Mouse (Mus musculus) hematopoietic stem cell, adult 5-6 weeks (primary cell): ENCODE data around the gene Mfsd7a. TPM values are rescaled to one million over a fixed set of nuclear protein-coding genes. Genes with fewer than 3 reads are reported as not detected.

Source experiments
- ATAC-seq, 2 experiments: fragments of 125-278 bp in 1 of 2; replicated peaks in 1 of 2; 2 replicates each; pipeline ENCODE4 v1.8.0; 2016 to 2017; ENCODE audit warnings: inconsistent platforms in 2 of 2, mild to moderate bottlenecking in 2 of 2, moderate number of reproducible peaks in 2 of 2, low read depth in 1 of 2, moderate TSS enrichment in 1 of 2; ENCODE audit not compliant: low FRiP score in 2 of 2, poor library complexity in 2 of 2, severe bottlenecking in 2 of 2, insufficient read depth in 1 of 2, low TSS enrichment in 1 of 2
- total RNA-seq: library from RNA; stranded (forward); fragments of 172-1452, 232-1000 nt; gene quantifications from 2 replicates; pipeline ENCODE4 v1.2.3, GENCODE M21; 2017

Gene Mfsd7a
- total RNA-seq, 1 experiment from 2014 or later = 0.30 TPM

DNA sequence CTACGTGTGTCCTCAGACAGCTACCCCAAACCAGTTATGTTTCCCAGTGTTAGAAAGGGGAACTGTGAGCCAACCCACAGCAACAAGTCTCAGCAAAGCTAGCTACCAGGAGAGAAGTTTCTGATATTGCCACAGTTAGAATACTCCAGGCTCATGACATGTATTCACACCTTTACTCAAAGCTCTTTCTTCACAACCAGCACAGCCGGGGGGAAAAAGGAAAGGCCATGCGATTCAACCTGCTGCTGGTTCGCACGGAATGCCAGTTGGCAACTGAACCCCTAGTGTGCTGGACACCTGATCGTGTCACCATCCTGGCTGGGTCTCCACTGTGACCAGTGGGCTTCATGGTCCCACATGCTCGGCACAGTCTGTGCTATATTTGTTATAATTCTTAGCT, 834 bp downstream of the Mfsd7a start:
- ATAC-seq = 0 out of 4 replicates have a peak, but pooled peaks of 1 of the 2 experiments have one; percentile 19

- ATAC-seq = peak in 1 of 2 experiments; percentile 18; a peak in 1 of 4 replicates
Measured at GRCm38 (mm10) chr5:108446973-108447372, 1.7 kb downstream of the Mfsd7a start.

GRCm38 (mm10) chr5:108436101-108436500, 12.6 kb downstream of the Mfsd7a start:
- no peak for ATAC-seq

DNA sequence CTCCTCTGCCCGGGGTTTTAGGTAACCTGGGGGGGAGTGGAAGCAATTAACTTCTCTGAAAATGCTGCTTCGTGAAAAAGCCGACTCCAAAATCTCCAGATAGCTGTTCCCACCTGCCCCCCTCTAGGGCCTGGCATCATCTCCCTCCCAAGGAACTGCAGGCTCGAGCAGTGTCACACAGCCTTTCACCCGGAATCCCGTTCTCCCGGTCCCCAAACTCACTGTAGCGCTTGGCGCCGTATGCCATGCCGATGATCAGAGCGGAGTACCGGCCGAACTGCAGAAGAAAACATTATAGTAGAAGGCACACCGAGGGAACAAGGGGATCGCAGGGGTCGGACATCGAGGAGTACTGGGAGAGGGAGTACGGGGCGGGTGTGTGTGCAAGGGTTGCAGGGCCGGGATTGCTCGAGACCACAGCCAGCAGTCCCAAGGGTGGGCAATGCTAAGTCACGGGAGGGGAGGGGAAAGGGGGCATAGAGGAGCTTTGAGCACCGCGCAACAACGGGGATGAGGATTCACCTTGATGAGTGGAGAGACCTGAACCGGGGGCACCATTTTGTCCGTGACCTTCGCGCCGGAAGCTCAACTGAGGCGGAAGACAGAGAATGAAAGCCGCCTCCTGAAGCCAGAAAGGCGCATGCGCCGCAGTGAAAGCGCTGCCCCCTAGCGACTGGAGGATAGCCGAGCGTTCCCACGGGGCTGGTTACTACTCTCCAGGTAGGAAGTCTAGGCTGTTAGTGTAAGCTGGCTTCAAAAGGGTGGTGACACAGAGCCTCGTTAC, 14.7 kb downstream of the Mfsd7a start, which contains the start of gene Atp5k:
Gene Atp5k (minus strand): TSS at position 645 of the 784 bp plus-strand sequence.
- peak; percentile 93 to 97 for ATAC-seq

GRCm38 (mm10) chr5:108431196-108431595, 17.5 kb downstream of the Mfsd7a start:
- ATAC-seq = no peak

DNA sequence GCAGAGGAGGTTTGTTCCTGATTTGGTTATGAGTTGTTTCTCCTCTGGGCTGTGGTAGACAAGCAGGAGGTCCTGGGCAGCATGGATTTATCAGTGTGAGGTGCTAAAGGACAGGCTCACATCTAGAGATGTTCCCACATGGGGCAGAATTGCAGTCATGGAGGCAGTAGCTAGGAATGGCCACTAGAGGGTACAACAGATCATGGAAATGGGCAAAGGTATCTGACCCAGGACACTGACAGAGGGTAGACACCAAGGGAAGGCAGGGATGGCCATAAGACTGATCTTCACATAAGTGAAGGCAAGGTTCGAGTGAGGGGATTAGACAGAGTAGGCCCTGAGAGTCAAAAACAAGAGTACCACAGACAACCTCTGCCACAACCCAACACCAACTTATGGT, 21.5 kb downstream of the Mfsd7a start:
- peak; percentile 79 to 84 for ATAC-seq

- ATAC-seq = no peak
Measured at GRCm38 (mm10) chr5:108423427-108423826, 25.3 kb downstream of the Mfsd7a start.

DNA sequence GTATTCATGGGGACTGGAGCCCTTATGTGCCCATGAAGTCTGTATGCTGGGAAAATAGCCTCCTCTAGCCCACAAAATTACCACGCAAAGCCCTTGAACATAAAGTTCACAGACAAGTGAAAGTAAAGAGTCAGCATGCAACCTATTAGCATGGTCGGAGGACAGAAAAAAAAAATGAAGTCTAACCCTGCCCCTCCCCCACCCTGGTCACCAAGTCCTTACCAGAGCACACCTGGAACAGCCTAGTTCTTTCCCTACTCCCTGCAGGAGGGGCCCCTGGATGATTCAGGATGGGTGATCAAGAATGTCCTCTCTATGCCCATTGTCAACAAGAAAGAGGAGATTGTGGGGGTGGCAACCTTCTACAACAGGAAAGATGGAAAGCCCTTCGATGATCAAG, 25.9 kb downstream of the Mfsd7a start:
- ATAC-seq = no peak

DNA sequence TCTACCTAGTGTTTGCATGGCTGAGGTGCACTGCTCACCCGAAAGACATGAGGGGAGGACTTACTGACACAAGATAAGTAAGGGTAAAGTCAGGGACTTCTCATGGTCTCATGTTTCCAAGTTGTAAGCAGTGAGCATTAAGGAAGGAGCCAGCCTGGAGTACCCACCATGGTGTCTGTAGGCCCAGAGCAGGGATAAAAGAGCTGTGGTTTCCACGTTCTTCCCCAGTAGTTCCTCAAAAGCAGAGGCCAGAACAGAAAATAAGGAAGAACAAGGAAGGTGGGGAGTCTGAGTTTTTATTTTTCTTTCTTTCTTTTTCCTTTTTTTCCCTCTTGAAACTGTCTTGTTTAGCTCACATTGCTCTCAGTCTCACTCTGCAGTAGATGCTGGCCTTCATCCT, 34.0 kb downstream of the Mfsd7a start:
- ATAC-seq = peak; percentile 21 to 42; a peak in 1 of 4 replicates

GRCm38 (mm10) chr5:108406977-108407376, 41.7 kb downstream of the Mfsd7a start:
- no peak for ATAC-seq

DNA sequence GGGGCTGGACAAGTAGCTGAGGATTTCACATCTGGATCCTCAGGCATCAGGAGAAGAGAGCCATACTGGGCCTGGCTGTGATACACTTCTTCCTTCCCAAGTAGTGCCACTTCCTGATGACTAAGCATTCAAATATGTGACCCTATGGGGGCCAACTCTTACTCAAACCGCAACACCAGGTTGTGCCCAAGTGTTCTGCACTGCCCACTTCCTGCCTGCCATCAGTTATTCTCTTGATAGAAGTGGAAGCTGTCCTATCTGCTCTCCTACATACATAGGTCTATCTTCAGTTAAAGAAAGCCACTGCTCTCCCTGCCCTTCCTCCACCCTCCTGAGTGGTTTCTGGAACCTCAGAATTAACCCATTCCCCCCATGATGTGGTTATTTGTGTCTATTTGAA, 43.2 kb downstream of the Mfsd7a start:
- ATAC-seq = peak; percentile 95 to 98

- ATAC-seq = no peak
Measured at GRCm38 (mm10) chr5:108403453-108403852, 45.2 kb downstream of the Mfsd7a start.

Other genes with a start within 250 kb of the Mfsd7a start
- gene Dr1, start 180.0 kb downstream of the Mfsd7a start, total RNA-seq = 48.9 and 54.9 TPM in 2 replicates
- gene Pigg, start 136.3 kb downstream of the Mfsd7a start, total RNA-seq = 6.5 and 7.9 TPM in 2 replicates
- 0.13 TPM in 1 of 2 replicates, not detected in the other for gene Gm42517, start 81.0 kb downstream of the Mfsd7a start, total RNA-seq
- gene Pde6b, start 60.5 kb downstream of the Mfsd7a start, total RNA-seq = 0.30 TPM in 1 of 2 replicates, not detected in the other
- 109 and 213 TPM in 2 replicates for gene Atp5k, start 14.4 kb downstream of the Mfsd7a start, total RNA-seq
- 12.3 and 19.4 TPM in 2 replicates for gene Pcgf3, start 12.3 kb upstream of the Mfsd7a start, total RNA-seq
- not detected in 2 replicates for gene Cplx1, start 101.1 kb upstream of the Mfsd7a start, total RNA-seq
- 91.3 and 96.3 TPM in 2 replicates for gene Gak, start 180.9 kb upstream of the Mfsd7a start, total RNA-seq
- gene Tmem175, start 180.9 kb upstream of the Mfsd7a start, total RNA-seq = 16.2 and 23.0 TPM in 2 replicates
- 8.6 and 10.9 TPM in 2 replicates for gene Idua, start 211.4 kb upstream of the Mfsd7a start, total RNA-seq
- gene Dgkq, start 220.8 kb upstream of the Mfsd7a start, total RNA-seq = 4.7 and 23.1 TPM in 2 replicates
- gene Slc26a1, start 226.7 kb upstream of the Mfsd7a start, total RNA-seq = 1.1 and 1.8 TPM in 2 replicates
- gene Fgfrl1, start 243.5 kb upstream of the Mfsd7a start, total RNA-seq = 3.5 and 5.0 TPM in 2 replicates